Mouse (Mus musculus): Measurements from ENCODE around the gene Elmod3. TPM values are rescaled to one million over a fixed set of nuclear protein-coding genes. Genes with fewer than 3 reads are reported as not detected.

Elmod3 gene
- 10 to 100 TPM; 19.1 to 19.7 TPM for total RNA-seq (2021)
- long read RNA-seq, transcript Elmod3-201 (12 exons, 2,122 nt), result major isoform, 10 of 24 reads
- long read RNA-seq, partial matches to known transcripts, result 3 of 24 reads
- long read RNA-seq, other reads (novel, unspliced or antisense), result 9 of 24 reads

GRCm38 (mm10) chr6:72597956-72598753 lies at the start of gene Elmod3, which contains the start of gene Retsat:
TSS of gene Elmod3 (minus strand) at chr6:72598413.
TSS of gene Retsat (plus strand) at chr6:72598475.
- peak; percentile 86 for DNase-seq (ENCODE audit: low spot score in 2 of 2)

- DNase-seq (ENCODE audit: low spot score in 2 of 2), result peak; percentile 77 to 85
Observed at GRCm38 (mm10) chr6:72647383-72647820, 49.2 kb upstream of the Elmod3 start.

DNA sequence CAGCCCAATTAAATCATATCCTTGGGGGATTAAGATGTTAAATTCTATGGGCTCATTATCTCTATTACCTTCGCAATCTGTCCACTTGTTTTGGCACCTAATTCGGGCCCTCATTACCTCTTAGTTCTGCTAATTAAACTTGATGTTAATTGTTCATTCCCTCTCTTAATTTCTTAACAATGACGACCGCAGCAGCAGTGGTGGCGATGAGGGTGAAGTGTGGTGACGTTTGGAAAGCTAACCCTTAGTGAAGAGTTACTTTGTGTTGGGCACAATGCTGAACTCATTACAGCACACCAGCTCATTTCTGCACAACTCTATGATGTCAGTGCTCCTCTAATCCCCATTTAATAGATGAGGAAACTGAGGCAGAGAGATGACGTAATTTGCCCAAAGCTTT lies 47.2 kb upstream of the Elmod3 start:
- no peak for DNase-seq (ENCODE audit: low spot score in 2 of 2)

GRCm38 (mm10) chr6:72644576-72644975 lies 46.4 kb upstream of the Elmod3 start:
- DNase-seq (ENCODE audit: low spot score in 2 of 2), result no peak

DNA sequence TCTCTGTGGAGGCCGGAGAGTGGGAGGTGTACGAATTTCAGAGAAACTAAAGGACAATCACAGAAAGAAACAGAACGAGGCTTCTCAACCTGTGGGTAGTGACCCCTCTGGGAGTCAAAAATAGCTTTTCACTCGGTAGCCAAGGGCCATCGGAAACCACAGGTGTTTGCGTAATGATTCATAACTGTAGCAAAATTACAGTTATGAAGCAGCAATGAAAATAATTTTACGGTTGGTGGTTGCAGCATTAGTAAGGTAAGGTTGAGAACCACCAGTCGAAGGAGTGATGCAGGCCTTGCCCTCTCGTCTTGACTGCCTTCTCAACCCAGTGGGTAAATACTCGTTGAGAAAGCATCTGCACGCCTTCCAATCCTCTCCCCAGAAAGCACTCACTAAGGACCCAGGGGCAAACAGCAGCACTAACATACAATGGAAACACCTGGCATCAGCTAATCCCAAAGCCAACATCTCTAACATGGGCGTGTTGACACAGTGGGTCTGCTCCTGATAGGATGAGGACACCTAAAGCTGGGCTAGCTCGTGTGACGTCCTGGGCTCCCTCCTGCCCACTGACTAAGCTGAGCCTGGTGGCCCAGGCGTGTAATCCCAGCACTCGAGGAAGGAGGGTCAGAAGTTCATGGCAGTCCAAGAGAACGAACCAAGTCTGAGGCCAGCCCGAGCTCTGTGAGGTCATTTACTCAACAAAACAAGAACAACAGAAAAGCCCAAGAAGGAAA lies 43.2 kb upstream of the Elmod3 start:
- no peak for DNase-seq (ENCODE audit: low spot score in 2 of 2)

GRCm38 (mm10) chr6:72636940-72637339 lies 38.7 kb upstream of the Elmod3 start:
- DNase-seq (ENCODE audit: low spot score in 2 of 2), result no peak

GRCm38 (mm10) chr6:72635760-72636431 lies 37.7 kb upstream of the Elmod3 start:
- DNase-seq (ENCODE audit: low spot score in 2 of 2), result peak; percentile 47 to 60

GRCm38 (mm10) chr6:72634311-72634710 lies 36.1 kb upstream of the Elmod3 start:
- no peak for DNase-seq (ENCODE audit: low spot score in 2 of 2)

- DNase-seq (ENCODE audit: low spot score in 2 of 2), result no peak
Observed at GRCm38 (mm10) chr6:72631700-72632099, 33.5 kb upstream of the Elmod3 start.

DNA sequence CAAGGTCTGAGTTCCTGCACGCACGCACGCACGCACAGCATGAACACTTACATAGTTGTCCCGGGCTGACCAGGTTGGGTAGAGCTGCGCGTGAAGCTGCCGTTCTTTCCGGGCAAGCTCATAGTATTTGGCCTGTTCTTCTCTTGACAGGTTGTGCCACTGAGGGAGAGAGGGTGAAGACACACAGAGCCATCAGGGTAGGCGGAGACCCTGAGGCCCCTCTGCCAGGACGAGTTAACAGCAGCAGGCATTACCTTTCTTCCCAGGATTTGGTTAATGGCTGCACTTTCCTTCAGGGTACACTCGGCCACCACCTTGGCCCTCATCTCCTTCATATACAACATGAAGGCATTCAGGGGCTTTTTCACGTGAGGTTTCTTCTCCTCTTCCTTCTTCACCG lies 32.7 kb upstream of the Elmod3 start:
- DNase-seq (ENCODE audit: low spot score in 2 of 2), result no peak

DNA sequence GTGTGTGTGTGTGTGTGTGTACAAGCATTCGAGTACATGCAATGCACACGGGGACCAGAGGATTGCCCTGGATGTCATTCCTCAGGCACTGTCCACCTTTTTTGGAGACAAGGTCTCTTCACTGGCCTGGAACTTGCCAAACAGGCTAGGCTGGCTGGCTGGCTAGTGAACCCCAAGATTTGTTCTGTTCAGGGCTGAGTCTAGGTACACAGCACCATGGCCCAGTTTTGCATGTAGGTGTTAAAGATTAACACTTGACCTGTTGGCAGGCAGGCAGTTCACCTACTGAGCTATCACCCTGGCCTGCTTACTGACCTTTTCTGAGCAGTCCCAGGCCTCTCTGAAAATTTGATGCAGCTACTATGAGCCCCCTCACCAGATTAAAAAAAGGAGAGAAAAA lies 32.2 kb upstream of the Elmod3 start:
- no peak for DNase-seq (ENCODE audit: low spot score in 2 of 2)

DNA sequence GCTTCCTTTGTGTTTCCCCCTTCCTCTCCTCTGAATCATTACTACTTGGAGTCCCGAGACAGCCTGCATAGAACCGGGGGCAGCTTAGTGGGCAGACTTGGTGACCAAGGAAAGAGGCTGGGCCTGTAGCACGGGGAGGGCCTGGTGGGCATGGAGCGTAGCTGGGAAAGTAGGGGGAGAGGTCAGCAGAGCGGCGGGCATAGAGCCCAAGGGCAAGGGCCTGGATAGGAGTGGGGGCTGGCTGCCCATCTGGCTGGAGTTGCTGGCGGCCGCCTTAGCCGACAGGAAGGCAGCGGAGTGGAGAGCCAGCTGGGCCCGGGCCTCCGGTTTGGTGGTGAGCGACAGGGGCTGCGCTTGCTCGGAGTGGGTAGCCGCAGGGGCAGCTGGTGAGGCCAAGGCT lies 29.1 kb upstream of the Elmod3 start:
- DNase-seq (ENCODE audit: low spot score in 2 of 2), result peak; percentile 37 to 60

- no peak for DNase-seq (ENCODE audit: low spot score in 2 of 2)
Observed at GRCm38 (mm10) chr6:72626391-72626790, 28.2 kb upstream of the Elmod3 start.

GRCm38 (mm10) chr6:72623661-72624402 lies 25.6 kb upstream of the Elmod3 start:
- DNase-seq (ENCODE audit: low spot score in 2 of 2), result no peak

DNA sequence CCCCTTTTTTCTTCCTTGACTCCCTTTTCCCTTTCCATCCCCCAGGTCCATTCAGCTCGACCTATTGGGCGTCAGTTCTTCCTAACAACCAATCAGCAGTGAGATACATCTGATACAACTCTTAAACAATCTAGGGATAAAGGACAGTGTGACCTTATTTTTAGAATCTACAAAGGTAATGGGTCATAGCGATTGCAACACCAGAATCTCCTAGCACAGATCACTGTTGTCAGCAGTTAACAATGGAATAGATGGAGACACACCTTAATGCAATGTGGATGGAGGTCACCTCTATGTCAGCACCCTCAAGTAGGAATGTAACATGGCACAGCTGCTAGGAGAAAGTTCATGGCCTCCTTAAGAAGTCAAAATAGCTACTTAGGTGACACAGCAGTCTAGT lies 24.7 kb upstream of the Elmod3 start:
- DNase-seq (ENCODE audit: low spot score in 2 of 2), result no peak

DNA sequence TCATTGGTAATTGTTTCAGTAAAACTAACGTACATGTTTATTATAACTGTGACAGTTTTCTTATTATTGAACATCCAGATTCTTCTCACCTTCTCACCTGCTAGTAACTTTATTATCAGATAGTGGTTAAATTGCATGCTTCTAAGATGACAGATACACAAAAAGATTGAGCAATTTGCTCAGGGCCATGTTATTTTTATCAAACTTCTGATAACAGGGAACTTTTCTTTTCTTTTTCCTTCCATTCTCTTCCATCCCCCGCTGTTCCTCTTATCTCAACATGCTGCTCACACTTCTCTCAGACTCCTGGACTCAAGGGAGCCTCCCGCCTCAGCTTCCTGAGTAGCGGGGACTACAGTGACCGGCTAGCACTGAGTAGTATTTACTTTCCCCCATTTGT lies 22.7 kb upstream of the Elmod3 start:
- DNase-seq (ENCODE audit: low spot score in 2 of 2), result no peak

- no peak for DNase-seq (ENCODE audit: low spot score in 2 of 2)
Observed at GRCm38 (mm10) chr6:72619734-72620532, 21.7 kb upstream of the Elmod3 start.

DNA sequence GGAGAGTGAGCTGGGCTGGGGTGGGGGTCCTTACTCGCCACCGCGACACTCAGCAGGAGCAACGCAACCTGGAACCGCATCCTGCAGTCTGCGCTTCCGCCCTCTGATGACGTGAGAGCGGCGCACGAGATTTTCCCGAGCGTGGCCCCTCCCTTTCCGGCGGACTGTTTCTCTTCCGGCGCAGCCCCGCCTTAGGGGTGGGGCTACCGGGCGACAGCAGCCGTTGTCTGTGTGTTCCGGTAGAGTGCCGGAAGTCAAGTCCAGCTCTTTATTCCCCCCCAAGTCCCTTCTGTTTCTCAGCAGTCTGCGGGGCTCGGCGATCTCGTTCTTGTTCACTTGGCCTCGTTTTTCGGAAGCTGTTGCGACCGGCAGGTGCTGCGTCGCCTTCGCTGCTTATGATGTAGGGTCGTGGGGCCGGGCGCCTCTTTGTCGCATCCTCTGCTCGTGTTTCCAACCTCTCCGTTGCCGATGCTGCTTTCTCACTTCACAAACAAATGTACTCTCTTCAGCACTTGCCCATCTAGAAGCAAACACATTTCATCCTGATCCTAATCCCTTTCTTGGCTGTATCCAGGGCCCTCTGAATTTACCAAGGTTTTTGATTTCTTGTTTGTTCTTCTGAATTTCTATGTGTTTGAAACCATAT lies 18.6 kb upstream of the Elmod3 start, which contains the start of gene Tgoln1:
Gene Tgoln1, minus strand, starts transcription at position 358 of the 646 bp plus-strand sequence.
- DNase-seq (ENCODE audit: low spot score in 2 of 2), result peak; percentile 92 to 94

Measured in layer of hippocampus, postnatal 10 days (tissue).